ENCODE assay signal across 8 mouse cellular contexts in the genomic region with DNA sequence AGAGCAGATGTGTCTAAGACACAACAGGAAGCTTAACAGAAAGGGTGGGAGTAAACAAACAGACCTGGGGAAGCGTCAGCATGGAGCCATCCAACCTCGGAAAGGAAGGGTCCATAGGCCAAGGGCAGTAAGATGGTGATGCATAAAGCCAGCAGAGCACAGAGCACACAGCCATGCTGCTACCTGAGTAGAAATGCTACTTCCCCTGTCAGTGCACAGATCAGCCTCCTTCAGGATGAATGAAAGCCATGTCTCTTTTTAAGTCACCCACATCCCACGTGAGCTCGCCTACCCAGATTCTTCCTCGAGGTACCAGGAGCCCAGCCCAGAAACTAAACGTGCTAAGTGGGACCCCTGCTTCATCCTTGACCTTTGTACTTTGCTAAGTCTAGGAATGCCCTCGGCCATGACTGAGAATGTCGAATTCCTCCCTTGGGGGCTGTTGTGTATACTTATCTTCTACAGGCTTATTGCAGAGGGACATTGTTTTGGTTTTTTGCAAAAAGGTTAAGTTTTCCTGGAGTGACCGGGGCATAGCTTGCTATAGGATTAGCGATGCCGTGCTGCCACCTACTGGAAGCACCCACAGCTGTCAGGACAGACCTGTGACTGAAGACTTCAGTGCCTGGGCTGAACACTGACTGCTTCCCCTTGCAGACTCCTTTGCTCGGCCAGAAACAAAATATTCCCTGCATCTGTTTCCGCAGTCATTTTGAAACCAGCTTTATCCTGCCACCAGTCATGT.
DNase-seq lines count a peak whose midpoint lies in the region; ATAC-seq and TF ChIP-seq lines count a peak whose summit lies in the region.

No protein-coding gene starts in this region.

- peaks cover 9% of the 10 kb centered on the region for H3K4me1 ChIP-seq in midbrain, embryonic 10.5 days
- H3K4me1 ChIP-seq in small intestine, adult 2 months (ENCODE audit: control insufficient read depth, insufficient read depth, insufficient read length, low read length): no peaks in the 10 kb centered on the region

- ATAC-seq in inflammation-experienced regulatory T-cells, adult 6 months: peak; percentile 76
- no peak for ATAC-seq in erythroblast, adult 5-6 weeks (replicated peaks; ENCODE audit: low FRiP score, poor library complexity, severe bottlenecking)

- no peak overlapping the region for H3K4me3 ChIP-seq in midbrain, embryonic 10.5 days
- no peak overlapping the region for H3K4me3 ChIP-seq in small intestine, adult 2 months (ENCODE audit: low read depth, low read length)

- WGBS in midbrain, embryonic 10.5 days: 33% methylated on average over 13 of the region's 13 CpGs
- 13% methylated on average over 13 of the region's 13 CpGs for WGBS in small intestine, adult 2 months

- no peaks in the 10 kb centered on the region for H3K36me3 ChIP-seq in midbrain, embryonic 10.5 days
- H3K36me3 ChIP-seq in small intestine, adult 2 months (ENCODE audit: control insufficient read depth, insufficient read depth, low read length): no peaks in the 10 kb centered on the region

- TF ChIP-seq CTCF in small intestine, adult 2 months (IDR thresholded peaks at IDR 0.05; ENCODE audit: extremely low read depth, insufficient read length, insufficient replicate concordance, low read depth, low read length): peak; percentile 83; the same call in 1 of the 2 replicates

- no peak overlapping the region for H3K27ac ChIP-seq in midbrain, embryonic 10.5 days (replicated peaks)
- no peak overlapping the region for H3K27ac ChIP-seq in small intestine, adult 2 months (ENCODE audit: insufficient read depth, low read depth, low read length)

- TF ChIP-seq POLR2A in small intestine, adult 2 months (IDR thresholded peaks at IDR 0.05; ENCODE audit: low read depth, low read length): no peak

- DNase-seq in adrenal gland, adult (ENCODE audit: inconsistent age in 2 of 2, low spot score in 1 of 2): peak; percentile 80 to 91
- DNase-seq in embryo, embryonic 10 days (ENCODE audit: low spot score): peak; percentile 93
- DNase-seq in gastrocnemius, postnatal 25 days: peak; percentile 60
- peak; percentile 59 to 63 for DNase-seq in left cerebral cortex, adult 8-10 months (ENCODE audit: low spot score in 2 of 2)
- peak; percentile 73 for DNase-seq in midbrain, embryonic 10.5 days (ENCODE audit: low spot score)

- H3K27me3 ChIP-seq in midbrain, embryonic 10.5 days (ENCODE audit: low read depth, poor library complexity, severe bottlenecking): no peaks in the 10 kb centered on the region
- H3K27me3 ChIP-seq in small intestine, adult 2 months (ENCODE audit: control insufficient read depth, insufficient read depth, low read length): no peaks in the 10 kb centered on the region

- no peaks in the 10 kb centered on the region for H3K9me3 ChIP-seq in midbrain, embryonic 10.5 days (replicated peaks)
